Mouse (Mus musculus) liver, embryonic 12.5 days (tissue): ENCODE data around the gene Kpna7. TPM values are rescaled to one million over a fixed set of nuclear protein-coding genes. Genes with fewer than 3 reads are reported as not detected.
A peak's percentile ranks its signal among the peaks of the same experiment; 100 is the strongest.

Experiments used
- ATAC-seq: fragments of 200-750 bp; cut with Nextera tagmentation; 2 replicates; pipeline ENCODE4 v1.8.0; 2017; ENCODE audit warnings: moderate number of reproducible peaks, mild to moderate bottlenecking, moderate library complexity
- H3K27ac ChIP-seq: fragments of 300-500 bp; sonication (generic); 2 replicates; pipeline ENCODE4 v1.5.1; 2016; ENCODE audit warnings: mild to moderate bottlenecking
- H3K27me3 ChIP-seq: fragments of 300-500 bp; sonication (generic); replicated peaks from 2 replicates; pipeline ENCODE4 v1.6.1; 2016; ENCODE audit warnings: mild to moderate bottlenecking, moderate library complexity
- H3K36me3 ChIP-seq: fragments of 300-500 bp; sonication (generic); 2 replicates; pipeline ENCODE4 v1.6.1; 2016; ENCODE audit warnings: mild to moderate bottlenecking, moderate library complexity
- H3K4me1 ChIP-seq: fragments of 300-500 bp; sonication (generic); 2 replicates; pipeline ENCODE4 v1.6.1; 2016
- H3K4me2 ChIP-seq: fragments of 300-500 bp; sonication (generic); 2 replicates; pipeline ENCODE4 v1.6.1; 2016; ENCODE audit warnings: mild to moderate bottlenecking, moderate library complexity
- H3K4me3 ChIP-seq: fragments of 300-500 bp; sonication (generic); 2 replicates; pipeline ENCODE4 v1.5.1; 2016; ENCODE audit warnings: mild to moderate bottlenecking, moderate library complexity
- H3K9ac ChIP-seq: fragments of 300-500 bp; sonication (generic); 2 replicates; pipeline ENCODE4 v1.6.1; 2016; ENCODE audit warnings: mild to moderate bottlenecking, moderate library complexity
- H3K9me3 ChIP-seq: fragments of 300-500 bp; sonication (generic); replicated peaks from 2 replicates; pipeline ENCODE4 v1.6.1; 2016; ENCODE audit warnings: mild to moderate bottlenecking, moderate library complexity
- WGBS: fragments of 180-500 bp; shearing (Covaris S2); methylation state at CpG from one replicate; pipeline ENCODE4 v1.1.7; 2016; ENCODE audit not compliant: insufficient replicate concordance; 5-methylcytosine and 5-hydroxymethylcytosine counted together
- polyA plus RNA-seq: library from polyadenylated mRNA; unstranded; fragments of >200 nt; fragmentation: Nextera tagmentation; extraction: Ambion mirVana; gene quantifications from 2 replicates; pipeline ENCODE4 v1.2.1, GENCODE M21; 2016

Kpna7 gene
- polyA plus RNA-seq, 1 experiment from 2014 or later = 0.05 TPM

DNA sequence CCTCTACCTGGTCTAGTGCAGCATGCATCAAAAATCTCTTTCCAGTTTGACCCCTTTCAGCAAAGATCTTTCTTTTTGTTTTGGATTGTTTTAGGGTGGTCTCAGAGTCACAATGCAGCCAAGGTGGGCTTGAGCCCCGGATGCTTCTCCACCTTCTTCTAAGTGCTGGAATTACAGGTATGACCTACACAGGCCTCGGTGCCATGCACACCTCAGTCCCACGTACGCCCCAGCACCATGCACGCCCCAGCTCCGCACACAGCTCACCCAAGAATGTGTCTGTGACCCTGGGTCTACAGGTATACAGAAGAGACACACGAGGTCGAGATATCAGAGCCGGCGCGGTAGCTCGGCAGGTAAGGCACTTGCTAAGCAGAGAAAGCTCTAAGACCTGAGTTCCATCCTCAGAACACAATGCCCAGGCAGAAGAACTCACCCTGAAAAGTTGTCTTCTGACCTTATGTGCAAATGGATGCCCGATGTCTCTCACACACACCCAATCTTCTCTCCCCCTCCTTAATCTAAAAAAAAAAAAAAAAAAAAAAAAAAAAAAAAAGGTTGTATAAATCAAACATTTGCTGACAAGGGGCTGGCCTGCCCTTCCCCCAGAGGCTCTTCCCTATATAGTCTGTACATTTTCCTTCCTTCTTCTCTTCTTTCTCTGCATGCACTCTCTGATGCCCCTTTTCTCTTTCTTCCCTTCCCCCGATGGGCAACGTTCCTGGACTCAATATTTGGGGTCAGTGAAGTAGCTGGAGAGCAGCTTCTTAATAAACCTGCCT, 74.8 kb downstream of the Kpna7 start:
- Histone ChIP-seq H3K27ac (no peak overlapping the region), H3K4me2 (no peak overlapping the region), H3K36me3 (no peaks in the 10 kb centered on the region), H3K27me3 (no peaks in the 10 kb centered on the region), H3K4me3 (no peak overlapping the region), H3K9ac (no peak overlapping the region), H3K4me1 (peaks cover 10% of the 10 kb centered on the region; the same call in 1 of the 2 replicates), H3K9me3 (no peaks in the 10 kb centered on the region)
- ATAC-seq = no peak
- WGBS = 65% methylated on average over 15 of the region's 15 CpGs

DNA sequence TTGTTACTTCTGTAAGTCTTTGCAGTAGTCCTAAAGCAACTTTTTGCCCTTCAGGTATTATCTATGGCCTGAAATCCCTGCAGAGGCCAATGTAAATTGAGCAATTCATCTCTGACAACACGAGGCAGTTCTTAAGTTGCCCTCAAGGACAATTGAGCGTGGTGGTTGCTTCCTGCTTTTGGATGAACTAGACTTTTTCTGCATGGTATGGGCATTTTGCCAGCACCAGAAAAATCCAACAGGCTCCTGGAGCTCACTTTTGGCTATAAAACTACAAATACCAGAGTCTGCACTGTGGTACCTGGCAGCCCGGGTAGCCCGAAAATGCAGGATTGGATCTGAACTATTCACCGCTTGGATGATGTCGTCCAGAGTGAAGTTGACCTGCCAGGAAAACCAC, 78.2 kb downstream of the Kpna7 start:
- Histone ChIP-seq H3K36me3 (no peaks in the 10 kb centered on the region), H3K4me2 (no peak overlapping the region), H3K27me3 (no peaks in the 10 kb centered on the region), H3K9me3 (no peaks in the 10 kb centered on the region), H3K4me3 (no peak overlapping the region), H3K27ac (no peak overlapping the region), H3K9ac (no peak overlapping the region), H3K4me1 (peaks cover 10% of the 10 kb centered on the region; the same call in 1 of the 2 replicates)
- ATAC-seq = no peak
- 66% methylated on average over 6 of the region's 6 CpGs for WGBS

DNA sequence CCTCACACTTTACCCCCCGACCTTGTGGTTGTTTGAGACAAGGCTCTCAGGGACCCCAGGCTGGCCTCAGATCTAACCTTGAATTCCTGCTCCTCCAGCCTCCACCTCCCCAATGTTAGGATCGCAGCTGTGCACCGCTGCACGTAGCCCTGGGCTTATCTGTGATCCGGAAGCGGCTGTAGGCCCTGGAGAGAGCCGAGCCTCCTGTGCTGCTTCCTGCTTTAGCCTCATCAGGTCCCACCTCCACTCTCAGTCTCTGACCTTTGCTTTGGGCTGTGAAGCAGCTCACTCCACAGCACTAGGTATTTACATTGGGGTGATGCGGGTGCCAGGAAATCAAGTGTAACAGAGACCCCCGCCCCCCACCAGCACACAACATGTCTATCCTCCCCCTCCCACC, 79.3 kb downstream of the Kpna7 start:
- ATAC-seq = peak; percentile 67
- 45% methylated on average over 9 of the region's 9 CpGs for WGBS
- H3K4me1 ChIP-seq = peaks cover 10% of the 10 kb centered on the region; the same call in 1 of the 2 replicates
- H3K9ac ChIP-seq = no peak overlapping the region
- no peaks in the 10 kb centered on the region for H3K36me3 ChIP-seq
- H3K27me3 ChIP-seq = no peaks in the 10 kb centered on the region
- H3K4me3 ChIP-seq = no peak overlapping the region
- no peak overlapping the region for H3K4me2 ChIP-seq
- no peak overlapping the region for H3K27ac ChIP-seq
- no peaks in the 10 kb centered on the region for H3K9me3 ChIP-seq

DNA sequence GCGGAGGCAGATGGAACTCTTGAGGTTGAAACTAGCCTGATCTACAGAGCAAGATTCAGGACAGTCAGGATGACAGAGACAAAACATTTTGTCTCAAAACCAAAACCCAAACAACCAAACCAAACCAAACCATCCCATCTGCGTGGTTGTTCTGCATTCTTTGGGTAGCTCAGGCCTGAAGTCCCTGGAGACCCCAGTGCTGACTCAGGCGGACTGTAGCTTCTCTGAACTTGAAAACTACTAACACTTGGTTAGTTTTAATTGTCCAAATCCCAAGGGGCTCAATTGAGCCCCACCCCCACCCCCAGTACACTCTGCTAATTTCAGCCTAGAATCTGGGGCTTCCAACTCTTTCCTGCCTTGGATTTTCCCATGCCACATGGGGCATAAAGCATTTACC, 80.5 kb downstream of the Kpna7 start:
- no peaks in the 10 kb centered on the region for H3K27me3 ChIP-seq
- 59% methylated on average over 3 of the region's 3 CpGs for WGBS
- no peaks in the 10 kb centered on the region for H3K9me3 ChIP-seq
- H3K4me3 ChIP-seq = no peak overlapping the region
- no peak overlapping the region for H3K9ac ChIP-seq
- no peaks in the 10 kb centered on the region for H3K36me3 ChIP-seq
- no peak overlapping the region for H3K4me2 ChIP-seq
- ATAC-seq = no peak
- H3K27ac ChIP-seq = no peak overlapping the region
- peaks cover 10% of the 10 kb centered on the region; the same call in 1 of the 2 replicates for H3K4me1 ChIP-seq

DNA sequence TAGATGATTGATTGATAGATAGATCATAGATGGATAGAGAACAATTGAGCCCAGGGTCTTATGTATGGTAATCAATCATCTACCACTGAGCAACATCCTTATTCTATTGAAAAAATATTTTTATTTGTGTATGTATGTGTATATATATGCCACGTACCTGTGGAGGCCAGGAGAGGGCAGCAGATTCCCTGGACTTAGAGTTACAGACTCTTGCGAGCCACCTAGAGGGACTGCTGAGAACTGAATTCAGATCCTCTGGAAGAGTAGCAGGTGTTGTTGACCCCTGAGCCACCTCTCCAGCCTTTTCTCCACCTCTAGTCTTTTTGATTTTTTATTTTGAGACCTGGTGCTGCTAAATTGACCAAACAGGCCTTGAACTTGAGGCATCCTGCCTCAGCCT, 85.3 kb downstream of the Kpna7 start:
- Histone ChIP-seq H3K27me3 (no peaks in the 10 kb centered on the region), H3K4me3 (no peak overlapping the region), H3K36me3 (no peaks in the 10 kb centered on the region), H3K9me3 (no peaks in the 10 kb centered on the region), H3K4me1 (no peaks in the 10 kb centered on the region), H3K9ac (no peak overlapping the region), H3K27ac (no peak overlapping the region), H3K4me2 (no peak overlapping the region)
- 32% methylated on average over 2 of the region's 2 CpGs for WGBS
- ATAC-seq = no peak

DNA sequence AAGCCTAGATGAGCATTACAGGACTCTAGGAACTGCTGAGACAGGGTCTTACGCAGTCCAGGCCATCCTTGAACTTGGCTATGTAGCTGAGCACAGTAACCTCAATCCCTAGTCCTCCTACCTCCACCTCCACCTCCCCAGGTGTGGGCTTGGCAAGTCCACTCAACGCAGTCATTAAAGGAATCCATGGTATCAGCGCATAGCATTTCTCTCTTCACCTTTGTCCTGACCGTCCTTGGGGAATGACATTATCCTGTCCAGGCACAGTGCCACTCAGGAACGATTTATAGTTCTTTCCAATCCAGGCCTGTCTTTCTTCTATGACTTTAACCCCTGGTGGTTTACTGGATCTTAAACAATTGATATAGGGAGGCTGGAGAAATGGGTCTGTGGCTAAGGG, 93.3 kb downstream of the Kpna7 start:
- no peak overlapping the region for H3K4me3 ChIP-seq
- no peaks in the 10 kb centered on the region for H3K9me3 ChIP-seq
- no peak for ATAC-seq
- H3K27ac ChIP-seq = no peak overlapping the region
- H3K27me3 ChIP-seq = no peaks in the 10 kb centered on the region
- H3K4me1 ChIP-seq = peaks cover 6% of the 10 kb centered on the region
- no peak overlapping the region for H3K4me2 ChIP-seq
- 72% methylated on average over 5 of the region's 5 CpGs for WGBS
- no peak overlapping the region for H3K9ac ChIP-seq
- H3K36me3 ChIP-seq = no peaks in the 10 kb centered on the region

DNA sequence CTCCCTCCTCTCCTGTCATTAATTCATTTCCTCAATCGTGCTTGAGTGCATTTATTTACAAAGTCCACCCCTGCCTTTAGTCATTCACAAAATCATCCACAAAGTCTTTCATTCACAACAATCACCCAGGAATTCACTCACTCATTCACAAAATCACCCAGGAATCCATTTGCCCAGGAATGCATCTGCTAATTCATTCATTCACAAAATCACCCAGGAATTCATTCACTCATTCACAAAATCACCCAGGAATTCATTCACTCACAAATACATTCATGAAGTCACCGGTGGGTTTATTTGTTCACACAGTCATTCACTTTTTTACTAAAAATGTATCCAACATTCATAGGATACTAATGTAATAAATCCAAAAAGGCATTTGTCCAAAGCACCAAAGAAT, 93.8 kb downstream of the Kpna7 start:
- H3K4me3 ChIP-seq = no peak overlapping the region
- H3K9me3 ChIP-seq = no peaks in the 10 kb centered on the region
- no peak overlapping the region for H3K4me2 ChIP-seq
- no peaks in the 10 kb centered on the region for H3K36me3 ChIP-seq
- no peak overlapping the region for H3K27ac ChIP-seq
- no peak overlapping the region for H3K9ac ChIP-seq
- H3K4me1 ChIP-seq = peaks cover 6% of the 10 kb centered on the region
- no peak for ATAC-seq
- H3K27me3 ChIP-seq = no peaks in the 10 kb centered on the region
- WGBS = 54% methylated on average over 2 of the region's 2 CpGs

DNA sequence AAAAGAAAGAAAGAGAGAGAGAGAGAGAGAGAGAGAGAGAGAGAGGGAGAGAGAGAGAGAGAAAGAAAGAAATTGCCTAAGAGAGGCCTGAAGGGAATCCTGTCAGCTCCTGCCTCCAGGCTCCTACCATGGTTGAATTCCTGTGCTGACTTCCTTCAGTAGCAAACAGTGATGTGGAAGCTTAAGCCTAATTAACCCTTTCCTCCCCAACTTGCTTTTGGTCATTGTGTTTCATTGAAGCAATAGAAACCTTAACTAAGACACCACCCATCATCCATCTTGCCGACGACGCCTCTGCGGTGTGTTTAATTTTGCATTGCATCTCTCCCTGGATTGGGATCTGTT, 94.8 kb downstream of the Kpna7 start:
- Histone ChIP-seq H3K27ac (no peak overlapping the region), H3K4me3 (no peak overlapping the region), H3K9ac (no peak overlapping the region), H3K27me3 (no peaks in the 10 kb centered on the region), H3K9me3 (peaks cover 6% of the 10 kb centered on the region; the same call in 1 of the 2 replicates), H3K4me1 (peaks cover 6% of the 10 kb centered on the region), H3K4me2 (no peak overlapping the region), H3K36me3 (no peaks in the 10 kb centered on the region)
- no peak for ATAC-seq
- 81% methylated on average over 4 of the region's 4 CpGs for WGBS

DNA sequence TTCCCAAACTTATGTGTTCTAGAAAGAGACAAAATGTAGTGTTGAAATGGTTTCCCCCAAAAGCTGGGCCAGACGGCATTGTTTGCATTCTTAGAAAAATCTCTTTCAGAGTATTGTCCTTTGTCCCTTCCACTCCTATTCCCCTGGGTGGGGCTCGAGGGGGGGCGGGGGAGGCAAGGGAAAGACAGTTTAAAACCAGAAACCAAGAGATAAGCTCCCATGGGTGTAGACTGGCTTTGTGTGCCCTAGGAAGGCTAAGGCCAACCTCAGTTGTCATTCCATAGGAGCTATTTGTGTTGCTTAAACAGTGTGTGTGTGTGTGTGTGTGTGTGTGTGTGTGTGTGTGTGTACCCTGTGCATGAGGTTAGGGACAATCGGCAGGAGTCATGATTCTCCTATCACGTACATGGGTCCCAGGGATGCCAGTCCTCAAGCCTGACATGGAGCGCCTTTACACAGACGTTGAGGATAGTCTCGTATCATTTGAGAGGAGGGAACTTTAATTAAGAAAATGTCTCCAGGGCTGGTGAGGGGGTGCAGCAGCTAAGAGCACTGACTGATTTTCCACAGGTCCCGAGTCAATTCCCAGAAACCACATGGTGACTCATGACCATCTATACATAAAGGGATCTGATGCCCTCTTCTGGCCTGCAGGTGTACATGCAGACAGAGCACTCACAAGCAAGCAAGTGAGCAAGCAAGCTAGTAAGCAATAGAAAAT, 95.3 kb downstream of the Kpna7 start:
- H3K9me3 ChIP-seq = peaks cover 10% of the 10 kb centered on the region; the same call in 1 of the 2 replicates
- H3K9ac ChIP-seq = no peak overlapping the region
- H3K4me1 ChIP-seq = peaks cover 6% of the 10 kb centered on the region
- H3K4me2 ChIP-seq = no peak overlapping the region
- ATAC-seq = no peak
- H3K36me3 ChIP-seq = no peaks in the 10 kb centered on the region
- 40% methylated on average over 9 of the region's 9 CpGs for WGBS
- H3K4me3 ChIP-seq = no peak overlapping the region
- H3K27me3 ChIP-seq = no peaks in the 10 kb centered on the region
- no peak overlapping the region for H3K27ac ChIP-seq

DNA sequence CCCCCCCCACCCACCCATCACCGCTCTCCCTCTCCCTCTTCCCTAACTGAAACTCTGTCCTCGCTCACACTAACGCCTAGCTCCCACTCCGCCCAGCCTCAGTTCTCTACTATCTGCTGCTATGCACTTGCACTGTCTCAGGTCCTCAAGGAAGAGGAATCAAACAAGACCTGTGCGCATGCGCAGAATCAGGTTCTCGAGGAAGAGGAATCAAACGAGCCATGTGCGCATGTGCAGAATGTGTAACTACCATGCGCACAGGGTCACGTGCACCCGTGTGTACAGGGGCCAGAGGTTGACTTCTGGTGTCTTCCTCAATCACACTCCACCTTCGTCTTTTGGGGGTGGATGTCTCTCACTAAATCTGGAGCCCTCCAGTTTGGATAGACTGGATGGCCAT, 96.3 kb downstream of the Kpna7 start:
- no peak overlapping the region for H3K4me3 ChIP-seq
- peaks cover 6% of the 10 kb centered on the region for H3K4me1 ChIP-seq
- H3K9me3 ChIP-seq = peaks cover 10% of the 10 kb centered on the region; the same call in 1 of the 2 replicates
- no peaks in the 10 kb centered on the region for H3K27me3 ChIP-seq
- no peak overlapping the region for H3K4me2 ChIP-seq
- no peaks in the 10 kb centered on the region for H3K36me3 ChIP-seq
- no peak overlapping the region for H3K9ac ChIP-seq
- no peak overlapping the region for H3K27ac ChIP-seq
- WGBS = 70% methylated on average over 13 of the region's 13 CpGs
- no peak for ATAC-seq

DNA sequence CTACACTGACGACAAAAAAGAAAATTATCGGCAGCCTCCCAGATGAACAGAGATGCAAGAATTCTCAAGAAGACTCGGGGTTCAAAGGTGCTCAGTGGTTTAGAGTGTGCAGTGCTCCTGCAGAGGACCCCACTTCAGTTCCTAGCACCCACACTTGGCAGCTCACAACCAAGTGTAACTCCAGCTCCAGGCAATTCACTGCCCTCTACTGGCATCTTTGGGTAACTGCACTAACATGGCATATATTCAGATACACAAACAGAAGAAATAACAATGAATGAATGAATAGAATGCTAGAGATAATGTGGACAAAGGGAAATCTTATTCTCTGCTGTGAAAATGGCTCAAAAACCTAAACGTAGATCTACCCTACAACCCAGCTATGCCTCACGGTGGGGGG, 99.0 kb downstream of the Kpna7 start:
- Histone ChIP-seq H3K9me3 (peaks cover 10% of the 10 kb centered on the region; the same call in 1 of the 2 replicates), H3K4me1 (peaks cover 6% of the 10 kb centered on the region), H3K9ac (no peak overlapping the region), H3K4me3 (no peak overlapping the region), H3K36me3 (no peaks in the 10 kb centered on the region), H3K27ac (no peak overlapping the region), H3K4me2 (no peak overlapping the region), H3K27me3 (no peaks in the 10 kb centered on the region)
- ATAC-seq = no peak
- WGBS = 82% methylated on average over 5 of the region's 5 CpGs

DNA sequence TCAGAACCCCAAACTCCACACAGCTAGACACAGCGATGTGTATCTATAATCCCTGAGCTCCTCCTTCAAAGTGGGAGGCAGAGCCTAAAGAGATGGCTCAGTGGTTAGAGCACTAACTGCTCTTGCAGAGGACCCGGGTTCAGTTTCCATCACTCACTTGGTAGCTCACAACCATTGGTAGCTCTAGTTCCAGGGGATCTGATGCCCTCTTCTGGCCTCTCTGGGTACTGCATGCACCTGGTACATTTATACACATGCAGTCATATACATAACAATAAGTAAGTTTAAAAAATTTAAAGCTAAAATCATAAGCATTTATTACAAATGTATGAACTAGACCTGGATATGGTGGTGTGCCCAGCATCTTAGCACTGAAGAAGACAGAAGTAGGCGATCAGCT, 100.6 kb downstream of the Kpna7 start:
- WGBS = 80% methylated on average over 3 of the region's 3 CpGs
- ATAC-seq = no peak

More for the DNA sequence above, 100.6 kb downstream of the Kpna7 start:
- Histone ChIP-seq H3K4me1 (peaks cover under 1% of the 10 kb centered on the region; the same call in 1 of the 2 replicates), H3K4me3 (no peak overlapping the region), H3K9ac (no peak overlapping the region), H3K4me2 (no peak overlapping the region), H3K27me3 (no peaks in the 10 kb centered on the region), H3K27ac (no peak overlapping the region), H3K9me3 (peaks cover 10% of the 10 kb centered on the region; the same call in 1 of the 2 replicates), H3K36me3 (no peaks in the 10 kb centered on the region)
